Mouse (Mus musculus): ENCODE results near the gene Resf1. TPM values are rescaled to one million over a fixed set of nuclear protein-coding genes. Genes with fewer than 3 reads are reported as not detected.
"Not testable (repeated sequence)": the region's sequence is repeated elsewhere in the genome, so short reads cannot be mapped to it uniquely, and the experiment has no call there.

The Resf1 gene
- polyA plus RNA-seq, 1 experiment from 2014 or later: 53.5 TPM

- WGBS: 82% methylated on average over 1 of the region's 1 CpGs
- Histone ChIP-seq H3K27me3 (replicated peaks; ENCODE audit: low read depth, poor library complexity, severe bottlenecking) (no peaks in the 10 kb centered on the region), H3K27ac (replicated peaks) (no peak overlapping the region), H3K36me3 (replicated peaks) (peaks cover 64% of the 10 kb centered on the region), H3K9me3 (no peaks in the 10 kb centered on the region), H3K4me3 (no peak overlapping the region), H3K4me1 (peaks cover 18% of the 10 kb centered on the region)
- no peak for DNase-seq (ENCODE audit: low spot score)
These were observed 3.0 kb downstream of the Resf1 start for GRCm38 (mm10) chr6:149312221-149312620.

- Histone ChIP-seq H3K36me3 (replicated peaks) (peaks cover 87% of the 10 kb centered on the region), H3K9me3 (no peaks in the 10 kb centered on the region), H3K27me3 (replicated peaks; ENCODE audit: low read depth, poor library complexity, severe bottlenecking) (no peaks in the 10 kb centered on the region), H3K4me1 (peaks cover 12% of the 10 kb centered on the region), H3K4me3 (no peak overlapping the region), H3K27ac (replicated peaks) (no peak overlapping the region)
- no peak for DNase-seq (ENCODE audit: low spot score)
- 90% methylated on average over 2 of the region's 2 CpGs for whole genome bisulfite sequencing
These were observed 5.7 kb downstream of the Resf1 start for GRCm38 (mm10) chr6:149314918-149315317.

- no peaks in the 10 kb centered on the region for H3K27me3 ChIP-seq (replicated peaks; ENCODE audit: low read depth, poor library complexity, severe bottlenecking)
- 94% methylated on average over 4 of the region's 4 CpGs for WGBS
- no peak for DNase-seq (ENCODE audit: low spot score)
- H3K4me1 ChIP-seq: no peaks in the 10 kb centered on the region
- H3K4me3 ChIP-seq: no peak overlapping the region
- H3K9me3 ChIP-seq: no peaks in the 10 kb centered on the region
- H3K27ac ChIP-seq (replicated peaks): no peak overlapping the region
- H3K36me3 ChIP-seq (replicated peaks): peaks cover 97% of the 10 kb centered on the region
These were observed 14.5 kb downstream of the Resf1 start for GRCm38 (mm10) chr6:149323523-149324241.

GRCm38 (mm10) chr6:149324242-149324633 lies 15.0 kb downstream of the Resf1 start:
- WGBS: 95% methylated on average over 6 of the region's 6 CpGs
- Histone ChIP-seq H3K27ac (replicated peaks) (no peak overlapping the region), H3K4me3 (no peak overlapping the region), H3K9me3 (no peaks in the 10 kb centered on the region), H3K27me3 (replicated peaks; ENCODE audit: low read depth, poor library complexity, severe bottlenecking) (no peaks in the 10 kb centered on the region), H3K4me1 (no peaks in the 10 kb centered on the region), H3K36me3 (replicated peaks) (peaks cover 100% of the 10 kb centered on the region)
- DNase-seq (ENCODE audit: low spot score): no peak

- H3K4me3 ChIP-seq: no peak overlapping the region
- peaks cover 91% of the 10 kb centered on the region for H3K36me3 ChIP-seq (replicated peaks)
- no peak overlapping the region for H3K27ac ChIP-seq (replicated peaks)
- H3K27me3 ChIP-seq (replicated peaks; ENCODE audit: low read depth, poor library complexity, severe bottlenecking): no peaks in the 10 kb centered on the region
- 91% methylated on average over 4 of the region's 4 CpGs for WGBS
- no peak for DNase-seq (ENCODE audit: low spot score)
- H3K9me3 ChIP-seq: no peaks in the 10 kb centered on the region
- H3K4me1 ChIP-seq: no peaks in the 10 kb centered on the region
These were observed 19.9 kb downstream of the Resf1 start for GRCm38 (mm10) chr6:149329071-149329470.

GRCm38 (mm10) chr6:149330332-149330731 lies 21.1 kb downstream of the Resf1 start:
- H3K9me3 ChIP-seq: no peaks in the 10 kb centered on the region
- WGBS: 87% methylated on average over 1 of the region's 1 CpGs

GRCm38 (mm10) chr6:149333036-149333435 lies 23.8 kb downstream of the Resf1 start:
- 89% methylated on average over 2 of the region's 2 CpGs for WGBS
- Histone ChIP-seq H3K36me3 (replicated peaks) (peaks cover 87% of the 10 kb centered on the region), H3K27me3 (replicated peaks; ENCODE audit: low read depth, poor library complexity, severe bottlenecking) (no peaks in the 10 kb centered on the region)

More at GRCm38 (mm10) chr6:149330332-149330731, 21.1 kb downstream of the Resf1 start:
- Histone ChIP-seq H3K27me3 (replicated peaks; ENCODE audit: low read depth, poor library complexity, severe bottlenecking) (no peaks in the 10 kb centered on the region), H3K27ac (replicated peaks) (no peak overlapping the region), H3K4me1 (no peaks in the 10 kb centered on the region), H3K4me3 (no peak overlapping the region), H3K36me3 (replicated peaks) (peaks cover 91% of the 10 kb centered on the region)
- no peak for DNase-seq (ENCODE audit: low spot score)

GRCm38 (mm10) chr6:149337990-149338389 lies 28.8 kb downstream of the Resf1 start:
- H3K9me3 ChIP-seq: 0 out of 2 replicates have a peak, but pooled peaks cover 3% of the 10 kb centered on the region
- DNase-seq (ENCODE audit: low spot score): no peak

More at GRCm38 (mm10) chr6:149333036-149333435, 23.8 kb downstream of the Resf1 start:
- DNase-seq (ENCODE audit: low spot score): no peak
- H3K4me1 ChIP-seq: no peaks in the 10 kb centered on the region
- H3K9me3 ChIP-seq: no peaks in the 10 kb centered on the region
- no peak overlapping the region for H3K27ac ChIP-seq (replicated peaks)
- no peak overlapping the region for H3K4me3 ChIP-seq

GRCm38 (mm10) chr6:149338622-149339021 lies 29.4 kb downstream of the Resf1 start:
- WGBS: 100% methylated on average over 1 of the region's 1 CpGs
- H3K36me3 ChIP-seq (replicated peaks): peaks cover 43% of the 10 kb centered on the region
- H3K4me3 ChIP-seq: no peak overlapping the region
- no peak overlapping the region for H3K27ac ChIP-seq (replicated peaks)
- 0 out of 2 replicates have a peak, but pooled peaks cover 3% of the 10 kb centered on the region for H3K9me3 ChIP-seq
- no peak for DNase-seq (ENCODE audit: low spot score)
- H3K4me1 ChIP-seq: no peaks in the 10 kb centered on the region
- no peaks in the 10 kb centered on the region for H3K27me3 ChIP-seq (replicated peaks; ENCODE audit: low read depth, poor library complexity, severe bottlenecking)

More at GRCm38 (mm10) chr6:149337990-149338389, 28.8 kb downstream of the Resf1 start:
- no peaks in the 10 kb centered on the region for H3K27me3 ChIP-seq (replicated peaks; ENCODE audit: low read depth, poor library complexity, severe bottlenecking)
- no peak overlapping the region for H3K27ac ChIP-seq (replicated peaks)
- no peak overlapping the region for H3K4me3 ChIP-seq
- H3K36me3 ChIP-seq (replicated peaks): peaks cover 49% of the 10 kb centered on the region
- H3K4me1 ChIP-seq: no peaks in the 10 kb centered on the region

- H3K9me3 ChIP-seq: 0 out of 2 replicates have a peak, but pooled peaks cover 3% of the 10 kb centered on the region
- no peak overlapping the region for H3K4me3 ChIP-seq
- WGBS: 69% methylated on average over 2 of the region's 2 CpGs
- H3K27me3 ChIP-seq (replicated peaks; ENCODE audit: low read depth, poor library complexity, severe bottlenecking): no peaks in the 10 kb centered on the region
- DNase-seq (ENCODE audit: low spot score): no peak
- no peak overlapping the region for H3K27ac ChIP-seq (replicated peaks)
- H3K4me1 ChIP-seq: no peaks in the 10 kb centered on the region
- 0 out of 2 replicates have a peak, but pooled peaks cover 3% of the 10 kb centered on the region for H3K36me3 ChIP-seq (replicated peaks)
These were observed 34.6 kb downstream of the Resf1 start for GRCm38 (mm10) chr6:149343802-149344201.

- Histone ChIP-seq H3K9me3 (0 out of 2 replicates have a peak, but pooled peaks cover 3% of the 10 kb centered on the region), H3K27me3 (replicated peaks; ENCODE audit: low read depth, poor library complexity, severe bottlenecking) (no peaks in the 10 kb centered on the region), H3K27ac (replicated peaks) (no peak overlapping the region), H3K4me3 (no peak overlapping the region), H3K4me1 (no peaks in the 10 kb centered on the region), H3K36me3 (replicated peaks) (no peaks in the 10 kb centered on the region)
- DNase-seq (ENCODE audit: low spot score): no peak
These were observed 35.2 kb downstream of the Resf1 start for GRCm38 (mm10) chr6:149344372-149344771.

- not testable (repeated sequence) for DNase-seq (ENCODE audit: low spot score); H3K27ac ChIP-seq (replicated peaks); H3K4me1 ChIP-seq; H3K9me3 ChIP-seq; H3K4me3 ChIP-seq; H3K27me3 ChIP-seq (replicated peaks; ENCODE audit: low read depth, poor library complexity, severe bottlenecking); H3K36me3 ChIP-seq (replicated peaks)
- WGBS: 96% methylated on average over 6 of the region's 6 CpGs
These were observed 39.0 kb downstream of the Resf1 start for GRCm38 (mm10) chr6:149348211-149348610.

GRCm38 (mm10) chr6:149354826-149355495 lies 45.7 kb downstream of the Resf1 start:
- Histone ChIP-seq H3K27ac (replicated peaks) (no peak overlapping the region), H3K36me3 (replicated peaks) (no peaks in the 10 kb centered on the region), H3K4me3 (no peak overlapping the region), H3K4me1 (no peaks in the 10 kb centered on the region), H3K27me3 (replicated peaks; ENCODE audit: low read depth, poor library complexity, severe bottlenecking) (no peaks in the 10 kb centered on the region), H3K9me3 (no peaks in the 10 kb centered on the region)
- no peak for DNase-seq (ENCODE audit: low spot score)
- WGBS: 55% methylated on average over 4 of the region's 4 CpGs

All from embryonic facial prominence, embryonic 10.5 days (tissue).